Mouse (Mus musculus): ENCODE data around the gene Hivep1.

DNA sequence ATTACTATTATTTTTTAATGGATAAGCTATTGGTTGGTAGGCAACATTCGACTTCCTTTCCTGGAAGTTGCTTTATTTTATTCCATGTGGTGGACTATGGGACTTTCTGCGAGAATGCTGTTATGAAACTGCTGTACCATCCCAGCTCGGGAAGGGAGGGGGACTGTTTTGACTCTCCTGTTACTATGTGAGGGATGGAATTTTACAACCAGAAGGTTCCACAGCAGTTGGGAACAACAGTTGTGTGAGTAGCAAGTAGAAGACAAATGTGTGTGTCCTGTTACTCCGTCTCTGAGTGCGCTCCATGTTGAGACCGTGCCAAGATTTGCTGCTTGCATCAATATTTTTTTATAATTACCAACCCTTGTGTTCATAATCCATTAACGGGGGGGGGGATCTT is 8.4 kb upstream of the Hivep1 start:
- TF ChIP-seq POLR2A (IDR thresholded peaks at IDR 0.05; ENCODE audit: low read depth, low read length) (no peak), CTCF (conservative IDR thresholded peaks at IDR 0.05; ENCODE audit: insufficient read depth, insufficient read length, low read depth, low read length) (no peak)

All from kidney, adult 2 months (tissue).